Mouse (Mus musculus): ENCODE results near the gene Slc20a1.

DNA sequence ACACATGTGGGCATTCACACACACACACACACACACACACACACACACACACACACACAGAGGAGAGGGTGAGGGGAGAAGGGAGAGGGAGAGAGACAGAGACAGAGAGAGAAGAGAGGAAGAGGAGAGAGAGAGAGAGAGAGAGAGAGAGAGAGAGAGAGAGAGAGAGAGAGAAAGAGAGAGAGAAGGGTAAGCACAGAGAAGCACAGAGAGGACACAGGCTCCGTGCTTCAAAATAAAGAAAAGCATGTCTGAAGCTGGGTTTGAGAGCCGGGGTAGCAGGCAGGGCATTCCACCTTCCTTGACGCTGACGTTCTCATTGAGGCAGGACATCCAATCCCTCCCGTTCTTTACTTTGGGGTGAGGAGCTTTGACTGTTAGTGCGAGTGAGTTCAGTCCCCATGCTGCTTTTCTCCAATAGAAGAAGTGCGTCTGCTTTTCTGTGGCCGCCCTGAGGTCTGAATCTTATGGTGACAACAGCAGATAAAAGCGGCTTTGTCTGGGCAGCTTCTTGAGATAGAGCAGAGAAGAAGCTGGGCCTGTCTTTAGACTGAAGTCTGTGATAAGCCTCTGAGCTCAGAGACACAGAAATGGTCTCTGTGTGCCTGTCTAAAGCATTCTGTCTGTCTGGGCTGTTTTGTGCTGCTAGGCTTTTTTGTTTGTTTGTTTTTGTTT lies 35.4 kb downstream of the Slc20a1 start:
- TF ChIP-seq CTCF (IDR thresholded peaks at IDR 0.05; ENCODE audit: low read depth) = no peak
- no peak for TF ChIP-seq EP300 (optimal IDR thresholded peaks at IDR 0.05)
